Mouse (Mus musculus): Measurements from ENCODE around the gene Elfn2. TPM values are rescaled to one million over a fixed set of nuclear protein-coding genes. Genes with fewer than 3 reads are reported as not detected.
A peak's percentile ranks its signal among the peaks of the same experiment; 100 is the strongest.

The Elfn2 gene
- not detected in 2 replicates for total RNA-seq (2015; ENCODE audit: low replicate concordance)
- total RNA-seq (2017; ENCODE audit: low replicate concordance) = 0.09 TPM in 1 of 2 replicates, not detected in the other

- no peak for ATAC-seq (replicated peaks; ENCODE audit: low FRiP score, poor library complexity, severe bottlenecking)
Observed at GRCm38 (mm10) chr15:78718290-78719250, at the start of gene Elfn2. Gene Elfn2, minus strand, starts transcription at chr15:78718771.

GRCm38 (mm10) chr15:78763704-78764103 lies 45.1 kb upstream of the Elfn2 start:
- no peak for ATAC-seq (replicated peaks; ENCODE audit: low FRiP score, poor library complexity, severe bottlenecking)

GRCm38 (mm10) chr15:78763210-78763609 lies 44.6 kb upstream of the Elfn2 start:
- ATAC-seq (replicated peaks; ENCODE audit: low FRiP score, poor library complexity, severe bottlenecking) = no peak

GRCm38 (mm10) chr15:78761112-78761511 lies 42.5 kb upstream of the Elfn2 start:
- ATAC-seq (replicated peaks; ENCODE audit: low FRiP score, poor library complexity, severe bottlenecking) = no peak

GRCm38 (mm10) chr15:78758132-78758531 lies 39.6 kb upstream of the Elfn2 start:
- no peak for ATAC-seq (replicated peaks; ENCODE audit: low FRiP score, poor library complexity, severe bottlenecking)

- ATAC-seq (replicated peaks; ENCODE audit: low FRiP score, poor library complexity, severe bottlenecking) = no peak
Observed at GRCm38 (mm10) chr15:78755966-78756725, 37.6 kb upstream of the Elfn2 start.

- no peak for ATAC-seq (replicated peaks; ENCODE audit: low FRiP score, poor library complexity, severe bottlenecking)
Observed at GRCm38 (mm10) chr15:78755226-78755625, 36.7 kb upstream of the Elfn2 start.

GRCm38 (mm10) chr15:78754144-78754543 lies 35.6 kb upstream of the Elfn2 start:
- no peak for ATAC-seq (replicated peaks; ENCODE audit: low FRiP score, poor library complexity, severe bottlenecking)

GRCm38 (mm10) chr15:78752991-78753390 lies 34.4 kb upstream of the Elfn2 start:
- ATAC-seq (replicated peaks; ENCODE audit: low FRiP score, poor library complexity, severe bottlenecking) = no peak

GRCm38 (mm10) chr15:78750608-78751350 lies 32.2 kb upstream of the Elfn2 start:
- no peak for ATAC-seq (replicated peaks; ENCODE audit: low FRiP score, poor library complexity, severe bottlenecking)

GRCm38 (mm10) chr15:78749855-78750254 lies 31.3 kb upstream of the Elfn2 start:
- ATAC-seq (replicated peaks; ENCODE audit: low FRiP score, poor library complexity, severe bottlenecking) = no peak

- peak; percentile 60; the same call in 1 of the 2 replicates for ATAC-seq (replicated peaks; ENCODE audit: low FRiP score, poor library complexity, severe bottlenecking)
Observed at GRCm38 (mm10) chr15:78744206-78744605, 25.6 kb upstream of the Elfn2 start.

- ATAC-seq (replicated peaks; ENCODE audit: low FRiP score, poor library complexity, severe bottlenecking) = no peak
Observed at GRCm38 (mm10) chr15:78742831-78743230, 24.3 kb upstream of the Elfn2 start.

GRCm38 (mm10) chr15:78740662-78741061 lies 22.1 kb upstream of the Elfn2 start:
- no peak for ATAC-seq (replicated peaks; ENCODE audit: low FRiP score, poor library complexity, severe bottlenecking)

- ATAC-seq (replicated peaks; ENCODE audit: low FRiP score, poor library complexity, severe bottlenecking) = no peak
Observed at GRCm38 (mm10) chr15:78737146-78737545, 18.6 kb upstream of the Elfn2 start.

- ATAC-seq (replicated peaks; ENCODE audit: low FRiP score, poor library complexity, severe bottlenecking) = no peak
Observed at GRCm38 (mm10) chr15:78736681-78737100, 18.1 kb upstream of the Elfn2 start.

GRCm38 (mm10) chr15:78736181-78736579 lies 17.6 kb upstream of the Elfn2 start:
- ATAC-seq (replicated peaks; ENCODE audit: low FRiP score, poor library complexity, severe bottlenecking) = no peak

- ATAC-seq (replicated peaks; ENCODE audit: low FRiP score, poor library complexity, severe bottlenecking) = no peak
Observed at GRCm38 (mm10) chr15:78735431-78736180, 17.0 kb upstream of the Elfn2 start.

- no peak for ATAC-seq (replicated peaks; ENCODE audit: low FRiP score, poor library complexity, severe bottlenecking)
Observed at GRCm38 (mm10) chr15:78731830-78732229, 13.3 kb upstream of the Elfn2 start.

Measured in erythroblast, adult 5-6 weeks (primary cell).